Mouse (Mus musculus): ENCODE data around the gene Fmnl2. TPM values are rescaled to one million over a fixed set of nuclear protein-coding genes. Genes with fewer than 3 reads are reported as not detected.

The Fmnl2 gene
- polyA plus RNA-seq, 2 experiments from 2014 or later: 0.36 to 0.49 TPM

DNA sequence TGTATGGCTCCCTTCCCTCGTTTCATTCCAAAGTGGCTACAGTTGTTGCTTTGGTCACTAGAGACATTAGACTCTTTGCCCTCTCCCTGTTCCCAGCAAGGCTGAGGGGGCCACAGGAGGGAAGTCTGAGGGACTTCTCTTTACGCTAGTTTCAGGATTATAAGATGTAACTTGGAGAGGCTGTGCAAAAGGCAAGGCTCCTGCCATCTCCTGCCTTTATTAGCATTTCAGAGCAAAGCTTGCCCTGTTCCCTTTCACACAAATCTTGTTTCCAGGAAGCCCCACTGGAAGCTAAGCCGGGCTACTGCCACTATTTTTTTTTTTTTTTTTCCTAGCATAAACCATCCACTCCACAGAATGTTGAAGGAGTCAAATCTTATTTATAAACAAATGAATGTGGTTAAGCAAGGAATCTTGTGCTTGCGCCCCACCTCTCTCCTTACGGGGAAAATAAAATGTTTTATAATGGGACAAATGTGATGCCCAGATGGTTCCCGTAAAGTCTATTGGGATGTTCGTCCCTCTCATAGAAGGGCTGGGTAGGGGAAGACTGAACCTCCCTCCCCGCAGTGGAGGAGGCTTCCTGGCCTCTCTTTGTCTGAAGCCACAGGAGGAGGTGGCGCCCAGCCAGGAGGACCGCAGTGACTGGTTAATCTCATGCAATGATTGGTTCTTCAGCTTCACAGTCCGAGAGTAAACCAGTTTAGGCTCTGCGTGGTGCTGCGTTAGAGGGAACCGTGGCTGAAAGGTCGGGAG, 101.1 kb downstream of the Fmnl2 start:
- ATAC-seq: no peak

DNA sequence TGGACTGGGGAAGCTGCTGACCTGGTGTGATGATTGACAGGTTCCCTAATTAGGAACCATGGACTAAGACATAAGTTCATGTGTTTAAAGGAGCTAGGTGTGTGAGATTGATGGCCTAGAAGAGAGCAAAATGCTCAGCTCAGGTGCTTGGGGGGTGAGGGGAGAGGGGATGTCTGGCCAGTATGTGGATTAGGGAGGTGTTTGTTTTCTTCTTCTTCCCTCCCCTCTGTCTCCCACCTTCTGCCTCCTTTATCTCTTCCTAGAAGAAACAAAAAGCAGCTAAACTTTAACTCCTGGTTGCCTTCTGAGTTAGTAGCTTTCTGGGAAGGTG, 101.6 kb downstream of the Fmnl2 start:
- ATAC-seq: no peak

DNA sequence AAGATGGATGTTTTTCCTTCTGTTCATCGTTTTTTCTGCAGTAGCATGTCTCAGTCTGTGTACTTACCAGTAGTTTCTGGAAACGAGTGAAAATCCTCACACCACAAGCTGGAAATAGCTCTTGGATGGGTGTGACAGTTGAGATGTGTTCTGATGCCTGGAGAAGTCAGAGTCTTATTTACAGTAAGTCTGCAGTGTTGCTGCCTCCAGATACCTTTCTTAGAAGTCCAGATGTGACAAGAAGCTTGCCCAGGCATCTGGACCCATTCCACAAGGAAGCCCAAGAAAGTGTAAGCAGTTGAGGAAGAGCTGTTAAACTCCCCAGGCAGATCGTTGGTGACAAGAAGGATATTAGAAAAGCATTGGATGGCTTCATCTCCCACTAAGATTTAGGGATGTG, 102.3 kb downstream of the Fmnl2 start:
- no peak for ATAC-seq

DNA sequence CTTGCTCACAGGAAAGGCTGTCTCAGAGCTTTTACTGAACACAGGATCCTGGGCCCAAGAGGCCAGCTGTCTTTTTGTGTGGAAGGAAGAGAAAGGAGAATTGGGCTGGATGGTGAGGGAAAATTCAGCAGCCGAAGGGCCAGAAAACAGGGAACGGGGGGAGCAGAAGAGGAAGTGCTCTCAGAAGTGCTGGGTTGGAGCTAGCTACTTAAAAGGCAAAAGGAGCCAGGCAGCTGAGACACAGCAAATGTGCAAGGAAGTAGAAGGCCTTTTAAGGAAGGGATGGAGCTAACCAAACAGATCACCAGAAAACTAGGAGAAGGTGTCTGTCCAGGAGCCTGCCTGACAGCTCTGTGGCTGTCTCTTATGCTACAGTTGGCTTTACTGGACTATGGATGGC, 103.0 kb downstream of the Fmnl2 start:
- ATAC-seq: no peak

DNA sequence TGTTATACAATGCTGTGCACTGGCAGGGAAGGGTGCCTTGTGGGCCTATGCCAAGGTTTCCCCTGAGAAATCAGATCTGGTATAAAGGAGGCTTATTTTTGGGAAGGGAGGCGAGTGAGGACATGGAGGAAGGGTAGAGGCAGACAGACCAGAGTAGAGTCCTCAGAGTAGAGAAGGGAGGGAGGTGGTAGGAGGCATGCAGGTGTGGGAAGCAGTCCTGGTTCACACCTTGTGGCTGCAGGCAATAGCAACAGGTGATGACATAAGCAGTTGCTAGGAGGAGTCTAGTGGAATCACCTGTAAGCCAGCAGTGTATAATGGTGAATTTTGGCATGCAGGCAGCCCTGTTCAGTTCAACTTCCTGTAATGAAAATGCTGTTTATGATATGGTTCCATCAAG, 105.8 kb downstream of the Fmnl2 start:
- peak; percentile 32 for ATAC-seq

DNA sequence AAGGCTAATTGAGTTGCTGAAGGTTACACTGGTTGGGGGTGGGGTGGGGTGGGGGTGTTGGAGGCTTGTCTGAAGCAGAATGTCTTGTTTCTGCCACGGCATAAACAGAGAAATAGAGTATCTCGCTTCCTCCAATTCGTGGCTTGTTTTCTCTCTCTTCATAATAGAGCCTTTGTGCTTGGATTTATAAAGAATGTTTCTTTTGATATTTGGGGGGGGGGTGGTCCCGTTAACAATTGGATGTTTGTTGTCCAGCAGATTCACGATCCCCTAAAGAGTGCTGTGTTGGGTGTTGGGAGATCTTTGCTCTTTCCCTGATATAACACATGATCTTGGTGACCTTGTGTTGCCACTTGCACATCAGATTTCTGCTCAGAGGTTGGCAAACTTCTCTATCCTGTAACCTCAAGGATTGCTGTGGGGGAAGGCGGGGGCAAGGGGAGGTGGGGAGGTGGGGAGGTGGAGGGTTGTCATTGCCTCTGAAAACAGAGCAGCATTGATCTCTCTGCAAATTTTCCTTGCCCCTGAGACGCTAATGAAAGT, 106.8 kb downstream of the Fmnl2 start:
- ATAC-seq: no peak

DNA sequence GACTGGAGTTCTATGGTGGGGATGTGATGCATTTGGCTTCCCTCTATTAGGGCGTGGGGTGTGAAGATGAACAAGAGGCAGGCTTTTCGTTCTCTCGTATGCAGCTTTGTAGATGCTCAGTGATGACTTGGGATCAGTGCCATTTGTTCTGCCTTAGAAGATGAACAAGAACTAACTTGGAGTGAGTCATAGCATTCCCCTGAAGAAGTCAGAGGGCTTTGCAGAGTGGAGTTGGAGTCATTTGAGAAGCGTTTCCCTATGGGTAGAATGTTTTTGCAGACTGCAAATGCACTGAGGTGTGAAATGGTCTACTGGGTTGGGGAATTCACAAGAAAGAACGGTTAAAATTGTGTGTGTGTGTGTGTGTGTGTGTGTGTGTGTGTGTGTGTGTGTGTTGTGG, 108.6 kb downstream of the Fmnl2 start:
- ATAC-seq: no peak

DNA sequence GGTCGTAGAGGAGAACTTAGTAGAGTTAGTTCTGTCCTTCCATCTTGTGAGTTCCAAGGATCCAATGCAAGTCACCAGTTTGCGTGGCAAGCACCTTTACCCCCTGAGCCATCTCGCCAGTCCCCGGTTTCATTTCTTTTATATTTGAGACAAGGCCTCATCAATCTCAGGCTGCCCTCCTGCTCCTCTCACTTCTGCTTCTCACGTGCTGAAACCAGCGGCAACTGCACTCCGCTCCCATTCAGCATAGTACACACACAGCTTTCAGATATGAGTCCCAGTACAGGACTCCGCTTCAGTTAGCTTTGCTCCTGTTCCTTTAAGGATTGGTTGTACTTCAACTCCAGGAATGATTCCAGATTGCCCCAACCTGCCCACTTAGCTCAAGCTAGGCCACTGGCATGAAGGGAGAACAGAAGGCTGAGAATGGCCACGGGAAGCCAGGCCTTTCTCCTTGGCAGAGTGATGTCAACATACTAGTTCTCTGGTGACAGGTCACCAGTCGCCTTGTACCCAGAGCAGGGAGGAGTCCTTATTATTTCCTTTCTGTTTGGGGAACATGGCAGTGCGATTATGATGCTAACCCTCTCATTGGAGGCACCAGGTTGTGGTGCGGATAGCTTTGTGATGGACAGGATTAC, 109.3 kb downstream of the Fmnl2 start:
- ATAC-seq: no peak

DNA sequence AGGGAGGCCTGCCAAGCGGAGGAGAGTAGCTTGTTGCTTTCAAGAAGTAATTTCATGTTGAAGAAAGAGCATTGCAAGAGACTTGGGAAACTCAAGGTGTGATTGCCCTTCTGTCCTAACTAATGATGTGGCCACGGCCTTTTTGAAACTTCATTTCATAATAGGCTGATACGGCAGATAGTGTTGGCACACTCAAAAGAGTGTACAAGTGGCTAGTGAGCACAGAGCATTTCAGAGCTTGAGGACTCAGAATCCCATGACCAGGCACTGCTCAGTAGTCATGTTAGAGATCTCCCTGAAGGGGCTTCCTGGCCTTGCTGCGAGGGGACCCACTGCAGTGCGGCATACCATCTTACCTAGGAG, 109.8 kb downstream of the Fmnl2 start:
- no peak for ATAC-seq

DNA sequence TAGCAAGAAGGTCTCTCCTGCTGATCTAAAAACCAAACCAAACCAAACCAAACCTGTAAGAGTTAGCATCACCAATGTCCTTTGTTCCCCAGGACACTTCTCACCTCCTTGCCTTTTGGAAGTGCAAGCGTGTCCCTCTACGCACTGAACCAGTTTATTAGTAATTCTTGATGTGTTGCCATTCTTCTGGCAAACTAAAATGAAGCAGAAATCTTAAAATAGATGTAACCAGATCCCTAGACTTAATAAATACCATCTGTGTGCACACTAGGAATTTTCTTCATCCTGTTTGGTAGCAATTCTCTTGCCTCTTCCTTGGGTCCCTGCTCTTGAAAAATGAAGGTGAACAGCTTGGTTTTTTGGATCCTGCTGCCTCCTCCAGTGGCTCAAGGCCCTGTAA, 111.2 kb downstream of the Fmnl2 start:
- ATAC-seq: no peak

DNA sequence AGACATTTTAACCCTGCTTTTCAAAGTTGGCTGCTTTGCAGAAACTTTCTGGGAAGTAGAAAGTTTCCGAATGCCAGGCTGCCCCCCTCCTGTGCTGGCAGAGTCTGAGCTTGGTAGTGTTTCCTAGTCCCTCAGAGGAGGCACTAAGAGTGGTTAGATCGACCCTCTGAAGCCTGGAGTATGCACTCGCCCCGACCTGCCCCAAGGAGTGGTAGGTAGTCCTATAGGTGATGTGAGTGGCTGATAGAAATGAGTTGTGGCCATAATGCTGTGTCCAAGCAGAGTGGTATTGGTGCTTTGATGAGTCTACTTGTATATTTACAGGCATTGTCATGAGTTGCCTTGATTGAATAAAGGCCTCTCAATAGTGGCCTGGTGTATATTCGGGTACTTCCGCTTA, 116.4 kb downstream of the Fmnl2 start:
- ATAC-seq: no peak

DNA sequence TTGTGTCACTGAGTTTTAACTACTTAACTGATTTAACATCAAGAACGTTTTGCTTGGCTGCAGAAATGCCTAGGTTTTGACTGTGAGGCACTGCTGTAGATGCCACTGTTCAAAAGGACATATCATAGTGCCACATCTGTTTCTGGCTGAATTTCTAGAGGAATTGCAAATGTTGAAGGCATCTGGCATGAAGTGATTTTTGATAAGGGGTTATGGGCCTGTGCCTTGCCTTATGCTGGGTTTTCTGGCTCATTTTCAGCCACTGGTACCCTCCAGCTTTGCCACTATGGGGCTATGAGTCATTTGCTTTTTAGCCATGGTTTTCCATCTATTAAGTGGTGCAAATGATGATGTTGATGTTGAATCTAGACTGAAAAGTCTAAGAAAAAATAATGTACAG, 117.1 kb downstream of the Fmnl2 start:
- ATAC-seq: no peak

DNA sequence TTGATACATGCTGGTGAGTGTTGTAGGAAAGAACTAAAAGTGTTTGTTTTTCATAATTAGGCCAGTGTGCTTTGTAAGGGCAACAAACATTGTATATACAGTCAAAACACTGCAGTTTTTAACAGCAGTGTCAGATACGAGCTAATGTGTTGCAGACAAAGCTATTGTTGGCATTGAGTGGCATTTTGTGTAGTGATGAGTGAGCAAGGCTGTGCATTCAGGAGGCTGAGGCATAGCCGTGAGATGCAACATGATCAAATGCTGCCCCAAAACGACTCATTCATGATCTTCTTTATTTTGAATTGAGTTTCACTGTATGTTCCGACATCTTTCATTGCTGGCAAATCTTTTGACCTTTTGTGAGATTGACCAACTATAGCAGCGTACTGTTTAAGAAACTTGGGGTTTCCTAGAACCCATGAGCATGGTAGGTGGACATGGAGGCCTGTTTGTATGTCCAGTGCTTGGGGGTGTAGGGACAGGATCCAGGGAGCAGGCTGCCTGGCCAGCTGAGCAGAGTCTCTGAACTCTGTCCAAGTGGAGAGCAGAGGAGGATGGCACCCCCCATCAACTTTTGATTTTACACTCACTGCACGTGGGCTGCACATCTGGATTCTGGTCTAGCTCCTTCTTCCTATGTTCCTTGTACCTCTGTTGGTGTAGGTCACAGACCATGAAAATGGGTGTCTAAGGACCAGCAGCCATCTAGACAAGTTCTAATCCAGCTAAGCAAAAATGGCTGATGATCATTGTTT, 120.4 kb downstream of the Fmnl2 start:
- ATAC-seq: no peak

DNA sequence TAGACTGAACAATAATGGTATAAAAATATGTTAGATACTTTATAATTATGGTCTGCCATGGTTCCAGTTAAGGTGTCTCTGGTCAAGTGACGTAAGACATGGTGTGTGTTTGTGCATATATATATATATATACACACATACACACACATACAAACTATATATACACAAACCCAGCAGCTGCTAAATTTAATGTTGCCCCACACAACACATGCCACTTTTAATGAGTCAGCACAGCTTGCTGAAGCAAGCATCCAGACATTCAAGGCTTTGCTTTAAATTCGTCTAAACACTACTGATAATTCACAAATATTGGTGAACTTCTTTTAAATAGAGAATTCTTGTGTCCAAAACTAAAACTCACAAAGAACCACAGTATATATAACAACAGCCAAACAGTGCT, 121.1 kb downstream of the Fmnl2 start:
- no peak for ATAC-seq

DNA sequence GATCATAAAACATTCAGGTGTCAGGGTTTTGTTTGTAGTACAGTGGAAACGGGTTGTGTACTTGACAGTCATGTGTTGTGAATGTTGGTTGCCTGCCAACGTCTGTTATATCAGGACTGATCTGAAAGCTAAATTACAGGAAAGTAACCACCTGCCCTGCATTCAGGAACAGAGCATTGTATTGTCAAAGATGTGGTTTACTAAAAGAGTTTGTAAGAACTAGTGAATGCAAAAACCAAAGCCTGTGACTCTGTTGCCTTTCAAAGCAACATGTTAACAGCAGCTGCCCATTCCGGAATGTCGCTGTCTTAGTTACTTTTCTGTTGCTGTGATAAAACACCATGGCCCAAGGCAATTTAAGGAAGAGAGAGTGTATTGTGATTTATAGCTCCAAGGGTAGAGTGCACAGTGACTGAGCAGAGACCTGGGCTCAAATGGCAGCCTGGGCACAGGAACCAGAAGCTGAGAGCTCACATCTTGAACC, 121.7 kb downstream of the Fmnl2 start:
- ATAC-seq: no peak

DNA sequence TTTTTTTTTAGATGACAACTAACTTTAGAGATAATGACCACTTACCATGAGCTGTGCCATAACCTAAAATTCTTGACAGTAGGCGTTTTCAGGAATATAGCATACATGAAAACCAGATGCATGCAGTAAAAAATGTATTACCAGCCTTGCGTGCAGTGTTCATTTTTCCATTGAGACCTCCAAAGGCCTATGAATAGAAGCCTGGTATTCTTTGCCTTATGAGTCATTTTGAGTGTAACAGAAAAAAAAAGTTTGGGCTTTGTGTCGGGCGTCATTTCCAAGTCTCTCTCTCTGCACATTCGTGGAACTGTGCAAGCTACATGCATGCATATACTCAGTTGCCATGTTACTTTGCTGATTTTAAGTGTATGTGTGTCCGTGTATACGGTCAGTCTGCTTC, 123.5 kb downstream of the Fmnl2 start:
- ATAC-seq: no peak

DNA sequence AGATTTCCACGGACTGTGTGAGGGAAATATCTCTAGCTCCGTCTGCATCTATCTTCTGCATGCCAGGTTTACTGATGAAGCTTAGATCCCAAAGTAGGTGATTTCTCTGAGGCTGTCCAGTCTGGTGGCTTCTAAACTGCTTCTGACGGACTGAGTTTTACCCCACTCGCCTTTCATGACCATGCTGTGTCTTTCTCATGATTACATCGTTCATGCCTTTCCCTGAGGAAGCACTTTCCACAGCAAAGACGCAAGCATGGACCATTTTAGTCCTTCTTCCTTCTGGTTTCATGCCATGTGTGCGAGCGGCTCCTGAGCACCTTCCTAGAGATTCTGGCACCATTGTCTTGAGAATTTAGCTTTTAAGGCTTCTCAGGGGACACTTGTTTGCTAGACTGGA, 123.9 kb downstream of the Fmnl2 start:
- no peak for ATAC-seq

DNA sequence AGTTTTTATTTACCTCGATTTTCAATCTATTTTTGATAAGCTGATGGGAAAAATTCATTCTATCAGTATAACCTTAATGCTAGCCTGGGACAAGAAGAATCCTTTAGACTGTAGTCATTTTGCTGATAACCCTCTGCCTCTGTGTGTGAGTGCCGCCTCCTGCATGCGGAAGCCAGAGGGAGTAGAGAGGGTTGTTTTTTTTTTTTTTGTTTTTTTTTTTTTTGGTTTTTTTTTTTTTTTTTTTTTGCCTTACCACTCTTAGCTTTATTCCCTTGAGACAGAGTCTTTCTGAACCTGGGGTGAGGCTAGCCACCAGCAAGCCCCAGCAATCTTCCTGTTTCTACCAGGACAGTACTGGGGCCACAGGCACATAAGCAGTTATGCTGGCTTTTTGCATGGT, 124.8 kb downstream of the Fmnl2 start:
- no peak for ATAC-seq

DNA sequence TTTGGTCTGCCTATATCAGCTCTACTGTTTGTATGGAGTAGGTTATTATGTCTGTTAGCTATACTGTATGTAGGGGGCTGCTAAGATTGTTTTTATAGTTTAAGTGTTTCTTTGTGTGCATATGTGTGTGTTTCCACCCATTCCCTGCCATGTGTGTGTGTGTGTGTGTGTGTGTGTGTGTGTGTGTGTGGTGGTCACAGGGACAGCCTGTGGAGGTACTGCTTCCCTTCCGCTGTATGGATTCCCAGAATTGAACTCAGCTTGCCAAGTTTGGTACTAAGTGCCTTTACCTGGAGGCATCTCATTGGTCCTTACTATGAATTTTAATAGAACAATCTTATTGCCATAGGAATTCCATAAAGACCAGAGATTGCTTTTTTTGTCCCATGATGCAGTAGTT, 126.9 kb downstream of the Fmnl2 start:
- ATAC-seq: no peak

DNA sequence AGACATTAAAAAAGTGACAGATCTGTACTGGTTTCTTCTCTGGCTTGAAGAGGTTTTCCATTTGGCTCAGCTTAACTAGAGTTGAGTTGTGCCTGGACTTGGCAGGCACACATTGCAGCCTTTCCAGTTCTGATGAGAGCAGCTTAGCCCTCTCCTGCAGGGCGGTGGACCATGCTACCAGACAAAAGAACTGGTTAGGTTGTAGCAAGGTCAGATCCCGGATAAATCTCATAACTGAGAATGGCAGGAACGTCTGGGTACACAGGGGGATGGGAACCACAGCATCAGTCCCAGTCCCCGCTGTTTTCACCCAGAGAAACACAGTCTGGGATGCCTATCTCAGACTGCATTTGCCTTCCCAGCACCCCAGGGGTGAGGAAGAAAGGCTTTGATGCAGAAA, 127.5 kb downstream of the Fmnl2 start:
- ATAC-seq: no peak

DNA sequence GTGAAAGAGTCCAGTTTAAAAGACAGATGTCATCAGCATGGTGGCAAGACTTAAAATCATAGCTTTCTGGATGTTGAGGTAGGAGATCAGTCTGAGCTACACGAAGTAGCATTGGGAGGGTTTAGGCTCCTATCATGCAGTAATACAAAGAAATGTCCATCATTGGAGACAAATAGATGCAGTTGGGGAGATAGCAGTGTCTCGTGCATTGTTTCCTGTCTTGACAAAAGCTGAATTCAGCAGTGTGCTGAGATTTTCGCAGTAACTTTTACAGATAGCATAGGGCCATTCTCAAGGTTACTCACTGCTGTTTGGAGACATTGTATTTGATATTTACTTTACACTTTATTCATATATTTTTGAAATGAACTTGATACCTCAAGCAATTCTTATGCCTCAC, 128.7 kb downstream of the Fmnl2 start:
- ATAC-seq: no peak

DNA sequence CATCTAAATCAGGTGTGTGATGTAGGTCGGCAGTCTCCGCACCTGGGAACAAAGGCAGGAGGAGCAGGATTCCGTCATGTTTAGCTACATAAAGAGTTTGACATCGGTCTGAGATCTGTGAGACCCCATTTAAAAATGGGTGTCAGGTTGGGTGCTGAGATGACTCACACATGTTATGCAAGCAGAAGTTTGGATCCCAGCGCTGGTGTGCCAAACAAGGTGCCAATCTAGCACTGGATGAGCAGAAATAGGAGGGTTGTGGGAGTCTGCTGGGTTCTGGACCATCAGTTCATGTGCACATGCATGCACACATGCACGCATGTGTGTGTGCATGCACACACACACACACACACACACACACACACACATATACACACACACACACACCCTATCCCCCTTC, 129.4 kb downstream of the Fmnl2 start:
- no peak for ATAC-seq

DNA sequence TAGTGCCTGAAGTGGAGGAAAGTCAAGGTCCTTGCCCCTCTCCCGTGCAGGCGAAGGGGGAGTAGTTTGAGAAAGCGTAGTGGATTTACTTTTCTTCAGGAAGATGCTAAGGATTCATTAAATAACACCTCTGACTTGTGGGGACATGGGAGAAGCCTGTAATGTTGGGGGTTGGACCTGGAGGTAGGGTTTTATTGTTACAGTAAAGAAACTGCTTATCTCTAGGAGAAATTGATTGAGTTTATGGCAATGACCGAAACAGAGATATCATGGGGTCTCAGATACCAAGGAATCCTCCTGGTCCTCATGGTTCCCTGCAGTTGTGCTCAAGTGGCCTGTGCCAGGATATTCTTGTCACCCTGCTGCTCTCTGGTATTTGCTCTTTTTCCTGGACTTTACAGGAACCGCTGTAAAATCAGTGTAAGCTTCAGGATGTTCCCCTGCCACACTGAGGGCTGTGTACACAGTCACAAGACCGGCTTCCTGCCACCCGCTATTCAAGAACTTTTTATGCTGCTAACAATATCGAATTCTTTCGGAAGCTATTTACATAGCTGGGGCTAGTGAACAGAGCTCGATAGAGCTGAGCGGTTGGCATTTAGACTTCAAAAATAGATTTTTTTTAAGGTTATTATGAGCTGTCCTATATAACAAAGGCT, 130.1 kb downstream of the Fmnl2 start:
- no peak for ATAC-seq

Data from CD4-positive, CD25-positive, alpha-beta regulatory T cell, adult 4 months (primary cell).